Mouse (Mus musculus) small intestine, adult 2 months (tissue): ENCODE measurements around the gene M1ap. TPM values are rescaled to one million over a fixed set of nuclear protein-coding genes. Genes with fewer than 3 reads are reported as not detected.

Source experiments
- H3K27ac ChIP-seq: fragments of 200-500 bp; 2 replicates; pipeline ENCODE4 v1.5.1; 2012; ENCODE audit warnings: low read depth, low read length, control low read depth, inconsistent platforms; ENCODE audit not compliant: insufficient read depth
- H3K27me3 ChIP-seq: fragments of 200-500 bp; 2 replicates; pipeline ENCODE4 v1.6.1; 2012; ENCODE audit warnings: mild to moderate bottlenecking, moderate library complexity, low read length, inconsistent platforms; ENCODE audit not compliant: control insufficient read depth, insufficient read depth
- H3K36me3 ChIP-seq: fragments of 200-500 bp; 2 replicates; pipeline ENCODE4 v1.6.1; 2012; ENCODE audit warnings: mild to moderate bottlenecking, low read length, control low read depth, inconsistent platforms; ENCODE audit not compliant: control insufficient read depth, insufficient read depth
- H3K4me1 ChIP-seq: fragments of 200-500 bp; 2 replicates; pipeline ENCODE4 v1.6.1; 2012; ENCODE audit warnings: low read length, inconsistent platforms, mixed read lengths; ENCODE audit not compliant: control insufficient read depth, insufficient read depth, insufficient read length
- H3K4me3 ChIP-seq: fragments of 200-500 bp; 2 replicates; pipeline ENCODE4 v1.5.1; 2012; ENCODE audit warnings: low read depth, mild to moderate bottlenecking, control low read depth, inconsistent platforms, low read length, moderate library complexity
- CTCF ChIP-seq: fragments of 200-500 bp; IDR thresholded peaks from 2 replicates; pipeline ENCODE4 v1.5.1; 2012; ENCODE audit warnings: low read depth, mild to moderate bottlenecking, control low read depth, inconsistent platforms, low read length, moderate library complexity, mixed read lengths; ENCODE audit not compliant: insufficient replicate concordance, insufficient read length; ENCODE audit errors: extremely low read depth
- POLR2A ChIP-seq: fragments of 200-500 bp; IDR thresholded peaks from 2 replicates; pipeline ENCODE4 v1.6.1; 2012; ENCODE audit warnings: low read depth, mild to moderate bottlenecking, control low read depth, inconsistent platforms, low read length, moderate library complexity
- WGBS: fragments of 180-500 bp; shearing (Covaris S2); methylation state at CpG from one replicate; pipeline ENCODE4 v1.1.7; 2018; 5-methylcytosine and 5-hydroxymethylcytosine counted together
- polyA plus RNA-seq: library from polyadenylated mRNA; depleted of rRNA; stranded (reverse); fragments of >200 nt; gene quantifications from 2 replicates; pipeline ENCODE4 v1.2.3, GENCODE M21; 2012

M1ap gene
- polyA plus RNA-seq, 1 experiment, result 1.3 TPM

DNA sequence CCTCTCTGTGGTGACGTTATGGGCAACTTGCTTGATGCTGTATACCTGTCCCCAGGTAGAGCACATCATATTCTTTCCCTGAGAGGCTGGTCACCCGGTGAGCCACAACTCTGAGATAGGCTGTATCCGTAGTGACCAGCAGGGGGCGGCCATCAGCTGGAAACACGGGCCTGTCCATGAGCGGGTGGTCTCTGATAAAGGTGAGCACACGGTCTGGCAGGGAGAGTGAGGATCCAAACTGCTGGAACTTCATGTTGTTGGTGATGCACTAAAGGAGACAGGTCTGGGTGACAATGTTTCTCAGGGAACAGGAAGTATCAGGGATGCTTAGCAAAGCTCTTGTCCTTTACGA is 28.9 kb upstream of the M1ap start:
- Histone ChIP-seq H3K27ac (no peak overlapping the region), H3K27me3 (no peaks in the 10 kb centered on the region), H3K36me3 (no peaks in the 10 kb centered on the region), H3K4me1 (no peaks in the 10 kb centered on the region), H3K4me3 (no peak overlapping the region)
- no peak for TF ChIP-seq POLR2A
- peak; percentile 68; the same call in 1 of the 2 replicates for TF ChIP-seq CTCF
- 18% methylated on average over 8 of the region's 8 CpGs for WGBS

DNA sequence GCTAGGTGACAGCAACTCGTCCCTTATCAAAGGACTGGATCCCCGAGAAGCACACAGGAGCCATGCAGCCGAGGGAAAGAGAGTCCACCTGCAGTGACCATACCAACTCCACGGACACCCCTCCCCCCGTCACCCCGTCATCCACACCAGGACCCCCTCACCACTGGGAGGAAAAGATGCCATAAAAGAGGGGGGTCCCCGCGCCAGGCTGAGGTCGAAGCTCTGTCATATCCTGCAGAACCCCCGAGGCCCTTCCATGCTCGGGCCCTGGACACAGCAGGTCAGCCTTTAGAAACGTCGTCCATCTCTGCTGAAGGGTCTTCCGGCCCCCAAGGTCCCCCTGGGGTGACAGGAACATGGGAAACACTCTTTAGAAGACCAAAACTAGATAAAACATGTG is 28.3 kb upstream of the M1ap start:
- Histone ChIP-seq H3K4me3 (no peak overlapping the region), H3K27me3 (no peaks in the 10 kb centered on the region), H3K27ac (no peak overlapping the region), H3K36me3 (no peaks in the 10 kb centered on the region), H3K4me1 (no peaks in the 10 kb centered on the region)
- TF ChIP-seq CTCF (no peak), POLR2A (no peak)
- 84% methylated on average over 14 of the region's 14 CpGs for WGBS

DNA sequence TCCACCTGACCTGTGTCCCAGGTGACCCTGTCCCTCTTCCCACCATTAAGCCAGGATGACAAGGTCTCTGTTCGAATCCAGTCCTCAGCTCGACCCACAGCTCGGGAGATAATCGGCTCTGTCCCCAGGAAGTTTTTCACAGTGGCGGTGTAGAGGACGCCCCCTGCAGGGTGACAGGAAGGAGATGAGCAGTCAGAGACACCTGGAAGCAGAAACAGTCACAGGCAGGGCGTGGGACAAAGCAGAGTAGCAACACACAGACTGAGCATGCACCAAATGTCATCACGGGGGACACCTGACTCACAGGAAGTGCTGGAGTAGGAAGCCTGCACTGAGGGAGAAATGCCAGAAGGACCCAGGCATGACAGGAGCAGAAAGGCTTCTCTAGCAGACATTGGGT is 27.2 kb upstream of the M1ap start:
- TF ChIP-seq CTCF, result peak; percentile 5; the same call in 1 of the 2 replicates
- no peak for TF ChIP-seq POLR2A
- Histone ChIP-seq H3K4me3 (no peak overlapping the region), H3K4me1 (no peaks in the 10 kb centered on the region), H3K27ac (no peak overlapping the region), H3K36me3 (no peaks in the 10 kb centered on the region), H3K27me3 (no peaks in the 10 kb centered on the region)
- WGBS, result 51% methylated on average over 8 of the region's 8 CpGs

DNA sequence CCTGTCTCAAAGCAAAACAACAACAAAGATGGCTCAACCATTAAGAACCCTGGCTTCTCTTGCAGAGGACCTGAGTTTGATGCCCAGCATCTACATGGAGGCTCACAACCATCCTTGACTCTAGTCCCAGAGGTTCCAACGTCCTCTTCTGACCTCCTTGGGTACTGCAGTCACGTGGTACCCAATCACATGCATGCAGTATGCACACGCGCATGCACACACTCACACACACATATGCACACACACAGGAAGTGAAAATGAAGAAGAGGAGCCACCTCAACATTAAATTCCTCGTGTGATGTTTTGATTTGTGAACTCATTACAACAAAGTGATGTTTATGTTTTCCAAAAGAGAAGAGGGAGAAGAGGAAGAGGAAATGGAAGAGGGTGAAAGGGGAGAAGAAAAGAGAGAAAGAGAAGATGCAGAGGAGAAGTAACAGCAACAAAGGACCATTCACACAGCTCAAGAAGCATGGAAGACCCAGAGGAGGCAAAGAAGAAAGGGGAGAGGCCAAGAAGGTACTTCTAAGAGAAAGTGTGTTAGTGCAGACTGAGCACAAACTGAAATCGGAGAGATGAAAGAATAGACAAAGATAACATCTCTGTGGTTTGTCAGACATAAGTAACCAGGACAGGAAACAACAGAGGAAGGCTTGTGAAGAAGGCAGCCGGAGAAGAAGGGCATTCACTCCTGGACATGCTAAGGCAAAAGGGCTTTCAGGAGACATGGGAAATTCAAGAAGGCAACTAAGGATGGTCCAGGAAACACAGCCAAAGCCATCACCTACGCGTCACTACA is 25.1 kb upstream of the M1ap start:
- no peaks in the 10 kb centered on the region for H3K27me3 ChIP-seq
- H3K4me1 ChIP-seq, result no peaks in the 10 kb centered on the region
- no peak for TF ChIP-seq POLR2A
- no peak for TF ChIP-seq CTCF
- H3K27ac ChIP-seq, result no peak overlapping the region
- 61% methylated on average over 9 of the region's 9 CpGs for WGBS
- H3K4me3 ChIP-seq, result no peak overlapping the region
- H3K36me3 ChIP-seq, result no peaks in the 10 kb centered on the region

DNA sequence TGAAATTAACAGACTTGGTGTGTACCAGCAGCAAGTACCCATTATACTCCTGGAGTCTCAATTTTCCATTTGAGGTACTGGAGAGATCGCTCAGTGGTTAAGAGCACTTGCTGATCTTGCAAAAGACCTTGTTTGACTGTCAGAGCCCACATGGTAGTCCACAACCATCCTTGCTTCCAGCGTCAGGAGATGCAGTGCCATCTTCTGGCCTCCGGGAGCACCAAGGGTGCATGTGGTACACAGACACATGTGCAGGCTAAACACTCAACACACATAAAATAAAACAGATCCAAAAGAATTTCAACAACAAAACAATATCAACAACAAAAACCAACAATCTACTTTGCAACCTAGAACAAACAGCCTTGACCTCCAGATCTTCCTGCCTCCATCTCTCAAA is 21.7 kb upstream of the M1ap start:
- Histone ChIP-seq H3K4me3 (no peak overlapping the region), H3K27ac (no peak overlapping the region), H3K27me3 (no peaks in the 10 kb centered on the region), H3K4me1 (no peaks in the 10 kb centered on the region), H3K36me3 (no peaks in the 10 kb centered on the region)
- TF ChIP-seq CTCF (no peak), POLR2A (no peak)
- 50% methylated on average over 3 of the region's 3 CpGs for WGBS

DNA sequence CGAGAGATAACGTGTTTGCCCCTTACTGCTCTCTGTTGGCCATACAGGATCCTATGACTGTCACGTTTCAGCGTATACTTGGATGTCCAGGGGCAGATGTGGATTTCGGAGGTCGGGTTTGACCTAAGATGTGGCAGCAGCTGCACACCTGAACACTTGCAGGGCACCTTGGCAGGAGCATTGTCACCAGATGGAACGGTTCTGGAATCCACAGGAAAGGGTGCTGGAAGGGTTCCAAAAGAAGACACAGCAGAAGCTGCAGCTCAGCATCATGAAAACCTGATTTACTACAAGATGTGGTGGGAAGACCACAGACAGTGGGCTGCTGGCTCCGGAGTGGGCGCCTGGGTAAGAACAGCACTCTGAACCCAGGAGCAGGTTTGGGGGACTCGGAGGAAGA is 20.6 kb upstream of the M1ap start:
- no peaks in the 10 kb centered on the region for H3K4me1 ChIP-seq
- no peaks in the 10 kb centered on the region for H3K27me3 ChIP-seq
- 66% methylated on average over 10 of the region's 10 CpGs for WGBS
- TF ChIP-seq CTCF, result no peak
- TF ChIP-seq POLR2A, result no peak
- no peak overlapping the region for H3K27ac ChIP-seq
- H3K4me3 ChIP-seq, result no peak overlapping the region
- no peaks in the 10 kb centered on the region for H3K36me3 ChIP-seq

DNA sequence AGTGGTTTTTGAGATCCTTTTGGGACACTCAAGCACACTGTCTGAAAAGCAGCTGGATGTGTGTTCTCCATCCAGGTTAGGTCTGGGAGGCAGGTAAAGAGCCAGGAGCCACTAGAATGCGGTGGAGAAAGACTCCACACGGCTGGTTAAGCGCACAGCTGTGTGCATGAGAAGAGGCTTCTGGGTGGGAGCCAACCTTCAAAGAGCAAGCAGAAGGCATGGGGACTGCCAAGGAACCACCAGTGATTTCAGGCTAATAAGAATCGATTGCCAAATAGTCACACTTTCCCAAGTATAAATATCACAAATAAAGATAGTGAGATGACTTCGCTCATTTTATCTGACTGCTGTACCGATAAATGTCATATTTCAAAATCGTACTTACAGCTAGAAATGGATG is 20.2 kb upstream of the M1ap start:
- WGBS, result 75% methylated on average over 7 of the region's 7 CpGs
- Histone ChIP-seq H3K27me3 (no peaks in the 10 kb centered on the region), H3K4me1 (no peaks in the 10 kb centered on the region), H3K4me3 (no peak overlapping the region), H3K27ac (no peak overlapping the region), H3K36me3 (no peaks in the 10 kb centered on the region)
- TF ChIP-seq CTCF, result no peak
- no peak for TF ChIP-seq POLR2A

DNA sequence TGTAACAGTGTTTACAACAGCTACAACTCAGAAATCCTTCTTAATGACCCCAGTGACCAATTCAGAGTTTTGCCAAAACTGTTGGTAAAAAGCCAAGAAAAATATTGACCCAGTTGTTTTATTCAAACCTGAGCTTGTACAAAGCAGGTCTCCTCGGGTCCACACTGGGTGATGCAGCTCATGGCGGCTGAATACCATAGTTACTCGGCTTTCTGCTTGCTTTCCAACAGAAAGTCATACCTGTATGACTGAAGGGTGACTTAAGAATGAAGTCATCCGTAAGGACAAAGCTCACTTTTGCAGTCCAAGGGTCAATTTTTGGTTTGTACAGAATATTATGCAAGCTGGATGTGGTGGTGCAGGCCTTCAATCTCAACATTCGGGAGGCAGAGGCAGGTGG is 19.1 kb upstream of the M1ap start:
- H3K36me3 ChIP-seq, result no peaks in the 10 kb centered on the region
- no peaks in the 10 kb centered on the region for H3K4me1 ChIP-seq
- no peak overlapping the region for H3K27ac ChIP-seq
- no peaks in the 10 kb centered on the region for H3K27me3 ChIP-seq
- TF ChIP-seq CTCF, result no peak
- TF ChIP-seq POLR2A, result no peak
- 48% methylated on average over 5 of the region's 5 CpGs for WGBS
- no peak overlapping the region for H3K4me3 ChIP-seq
